Mouse (Mus musculus) forebrain, postnatal 0 days (tissue): ENCODE results near the gene Vsir. TPM values are rescaled to one million over a fixed set of nuclear protein-coding genes. Genes with fewer than 3 reads are reported as not detected.

Experiments used
- ATAC-seq: fragments of 200-750 bp; cut with Nextera tagmentation; 2 replicates; pipeline ENCODE4 v1.8.0; 2017; ENCODE audit warnings: mild to moderate bottlenecking, moderate library complexity
- DNase-seq: peaks from one replicate; pipeline ENCODE4 v3.0.0-alpha.2; 2015
- H3K27ac ChIP-seq: fragments of 300-500 bp; sonication (generic); 2 replicates; pipeline ENCODE4 v1.5.1; 2014; ENCODE audit warnings: low read depth, mild to moderate bottlenecking, antibody characterized with exemption, low read length, moderate library complexity, mixed read lengths
- H3K27me3 ChIP-seq: fragments of 300-500 bp; sonication (generic); 2 replicates; pipeline ENCODE4 v1.6.1; 2014; ENCODE audit warnings: mild to moderate bottlenecking, low read length, mixed read lengths; ENCODE audit not compliant: insufficient read depth
- H3K36me3 ChIP-seq: fragments of 300-500 bp; sonication (generic); 2 replicates; pipeline ENCODE4 v1.6.1; 2014; ENCODE audit warnings: mild to moderate bottlenecking, moderate library complexity; ENCODE audit not compliant: insufficient read depth
- H3K4me1 ChIP-seq: fragments of 300-500 bp; sonication (generic); 2 replicates; pipeline ENCODE4 v1.6.1; 2014; ENCODE audit warnings: antibody characterized with exemption; ENCODE audit not compliant: insufficient read depth
- H3K4me2 ChIP-seq: fragments of 300-500 bp; sonication (generic); 2 replicates; pipeline ENCODE4 v1.6.1; 2014; ENCODE audit warnings: low read depth, mild to moderate bottlenecking, moderate library complexity
- H3K4me3 ChIP-seq: fragments of 300-500 bp; sonication (generic); 2 replicates; pipeline ENCODE4 v1.5.1; 2014; ENCODE audit warnings: low read depth, low read length, mixed read lengths
- H3K9ac ChIP-seq: fragments of 300-500 bp; sonication (generic); 2 replicates; pipeline ENCODE4 v1.6.1; 2014; ENCODE audit warnings: mild to moderate bottlenecking
- H3K9me3 ChIP-seq: fragments of 300-500 bp; sonication (generic); 2 replicates; pipeline ENCODE4 v1.6.1; 2016; ENCODE audit warnings: low read length
- CTCF ChIP-seq: sonication (generic); IDR thresholded peaks from 2 replicates; pipeline ENCODE4 v1.5.1; 2016; ENCODE audit warnings: antibody characterized with exemption, control low read depth, low read depth
- WGBS: fragments of 180-500 bp; shearing (Covaris S2); extraction: QIAGEN DNeasy Blood & Tissue Kit; methylation state at CpG from one replicate; pipeline ENCODE4 v1.1.7; 2014; 5-methylcytosine and 5-hydroxymethylcytosine counted together
- polyA plus RNA-seq: library from polyadenylated mRNA; unstranded; fragments of >200 nt; fragmentation: Nextera tagmentation; extraction: Ambion mirVana; gene quantifications from 2 replicates; pipeline ENCODE4 v1.2.1, GENCODE M21; 2015
- total RNA-seq: library from RNA; depleted of rRNA; stranded (reverse); fragments of >200 nt; gene quantifications from 2 replicates; pipeline ENCODE4 v1.2.3, GENCODE M21; 2014; rRNA removed

Gene Vsir
- total and polyA plus RNA-seq, 2 experiments from 2014 or later = 2.5 to 6.8 TPM

- 75% methylated on average over 2 of the region's 2 CpGs for WGBS
- Histone ChIP-seq H3K27me3 (no peaks in the 10 kb centered on the region), H3K4me2 (no peak overlapping the region), H3K4me1 (no peaks in the 10 kb centered on the region), H3K9ac (no peak overlapping the region), H3K27ac (no peak overlapping the region), H3K4me3 (no peak overlapping the region), H3K9me3 (no peaks in the 10 kb centered on the region), H3K36me3 (no peaks in the 10 kb centered on the region)
- DNase-seq = no peak
- ATAC-seq = no peak
- TF ChIP-seq CTCF = no peak
Observed at GRCm38 (mm10) chr10:60413756-60414155, 67.1 kb downstream of the Vsir start.

GRCm38 (mm10) chr10:60417041-60417440 lies 70.4 kb downstream of the Vsir start:
- no peak for DNase-seq
- no peaks in the 10 kb centered on the region for H3K36me3 ChIP-seq
- H3K9ac ChIP-seq = no peak overlapping the region
- H3K27ac ChIP-seq = no peak overlapping the region
- TF ChIP-seq CTCF = no peak
- no peaks in the 10 kb centered on the region for H3K27me3 ChIP-seq
- no peak overlapping the region for H3K4me2 ChIP-seq
- 84% methylated on average over 2 of the region's 2 CpGs for WGBS
- ATAC-seq = no peak
- H3K9me3 ChIP-seq = no peaks in the 10 kb centered on the region
- H3K4me3 ChIP-seq = no peak overlapping the region
- H3K4me1 ChIP-seq = no peaks in the 10 kb centered on the region

- 17% methylated on average over 3 of the region's 3 CpGs for WGBS
- Histone ChIP-seq H3K9me3 (no peaks in the 10 kb centered on the region), H3K27ac (no peak overlapping the region), H3K4me2 (no peak overlapping the region), H3K4me3 (no peak overlapping the region), H3K4me1 (no peaks in the 10 kb centered on the region), H3K27me3 (no peaks in the 10 kb centered on the region), H3K36me3 (no peaks in the 10 kb centered on the region), H3K9ac (no peak overlapping the region)
- DNase-seq = peak; percentile 83
- TF ChIP-seq CTCF = peak; percentile 85
- peak; percentile 45 for ATAC-seq
Observed at GRCm38 (mm10) chr10:60418137-60418536, 71.5 kb downstream of the Vsir start.

- H3K9ac ChIP-seq = no peak overlapping the region
- no peak for DNase-seq
- H3K4me2 ChIP-seq = no peak overlapping the region
- no peak overlapping the region for H3K27ac ChIP-seq
- ATAC-seq = no peak
- 25% methylated on average over 4 of the region's 4 CpGs for WGBS
- H3K4me1 ChIP-seq = no peaks in the 10 kb centered on the region
- no peaks in the 10 kb centered on the region for H3K9me3 ChIP-seq
- TF ChIP-seq CTCF = peak; percentile 65
- no peaks in the 10 kb centered on the region for H3K27me3 ChIP-seq
- H3K36me3 ChIP-seq = no peaks in the 10 kb centered on the region
- no peak overlapping the region for H3K4me3 ChIP-seq
Observed at GRCm38 (mm10) chr10:60419624-60420023, 73.0 kb downstream of the Vsir start.

Other genes with a start within 250 kb of the Vsir start
- gene Spock2, start 240.6 kb upstream of the Vsir start, total RNA-seq = 156 and 215 TPM in 2 replicates
- gene Spock2, start 240.6 kb upstream of the Vsir start, polyA plus RNA-seq = 50.7 and 84.8 TPM in 2 replicates
- gene Chst3, start 127.6 kb upstream of the Vsir start, total RNA-seq = 3.9 and 5.6 TPM in 2 replicates
- gene Chst3, start 127.6 kb upstream of the Vsir start, polyA plus RNA-seq = 0.33 and 0.61 TPM in 2 replicates
- 577 and 690 TPM in 2 replicates for gene Psap, start 69.2 kb upstream of the Vsir start, total RNA-seq
- 229 and 259 TPM in 2 replicates for gene Psap, start 69.2 kb upstream of the Vsir start, polyA plus RNA-seq
- 4.7 and 5.4 TPM in 2 replicates for gene Gm17455, start 52.9 kb downstream of the Vsir start, total RNA-seq
- 9.4 and 10.6 TPM in 2 replicates for gene Gm17455, start 52.9 kb downstream of the Vsir start, polyA plus RNA-seq